Mouse (Mus musculus) G1E (cell line): ENCODE data around the gene Inpp1.

Experiments
- POLR2AphosphoS5 ChIP-seq: IDR thresholded peaks from 2 replicates; pipeline ENCODE4 v1.6.1; 2012; ENCODE audit warnings: low read depth, low read length, inconsistent platforms; ENCODE audit not compliant: insufficient replicate concordance
- TAL1 ChIP-seq: conservative IDR thresholded peaks from 2 replicates; pipeline ENCODE4 v1.6.1; 2012; ENCODE audit warnings: low read depth, low read length, inconsistent platforms, mixed read lengths

- TF ChIP-seq TAL1 = no peak
- no peak for TF ChIP-seq POLR2AphosphoS5
Measured at GRCm38 (mm10) chr1:52799056-52799726, 18.3 kb downstream of the Inpp1 start.
